29 mouse cellular contexts compared by ENCODE assay signal in genomic region chr2:120366501-120366900, GRCm38 (mm10). TPM values are rescaled to one million over a fixed set of nuclear protein-coding genes. Genes with fewer than 3 reads are reported as not detected.
DNase-seq lines count a peak whose midpoint lies in the region; ATAC-seq and TF ChIP-seq lines count a peak whose summit lies in the region.
"Had no signal": no experiment of that assay in that cellular context is flagged by ENCODE, and none has a peak within 500 bp of the region (broad histone marks: within the 10 kb centered on the region; RNA-seq: fewer than 3 reads in every experiment).

No protein-coding gene starts in this region.

- TF ChIP-seq CTCF in gastrocnemius, adult 2 months (IDR thresholded peaks at IDR 0.05): no peak

- 0 out of 2 replicates have a peak, but pooled peaks cover 7% of the 10 kb centered on the region for H3K36me3 ChIP-seq in intestine, embryonic 16.5 days (ENCODE audit: control insufficient read depth, insufficient read depth, low read length)
- peaks cover 16% of the 10 kb centered on the region; the same call in 1 of the 2 replicates for H3K36me3 ChIP-seq in intestine, embryonic 15.5 days
- H3K36me3 ChIP-seq in kidney, embryonic 16.5 days (ENCODE audit: insufficient read depth, low read length): peaks cover 57% of the 10 kb centered on the region

- H3K4me3 ChIP-seq in gastrocnemius, adult 2 months: no peak overlapping the region
- H3K4me3 ChIP-seq in intestine, embryonic 16.5 days (ENCODE audit: low read length): no peak overlapping the region
- H3K4me3 ChIP-seq in intestine, embryonic 15.5 days (replicated peaks): no peak overlapping the region
- no peak overlapping the region for H3K4me3 ChIP-seq in kidney, embryonic 16.5 days (ENCODE audit: low read length)
- H3K4me3 ChIP-seq: embryonic facial prominence, embryonic 13.5 days; embryonic facial prominence, embryonic 15.5 days; erythroblast, embryonic 14.5 days; forebrain, embryonic 10.5 days; forebrain, embryonic 12.5 days had no signal

- no peak overlapping the region for H3K4me2 ChIP-seq in intestine, embryonic 16.5 days (ENCODE audit: low read depth, low read length)
- no peak overlapping the region for H3K4me2 ChIP-seq in intestine, embryonic 15.5 days (replicated peaks)
- no peak overlapping the region for H3K4me2 ChIP-seq in kidney, embryonic 16.5 days (replicated peaks; ENCODE audit: low read depth, low read length)
- H3K4me2 ChIP-seq: embryonic facial prominence, embryonic 13.5 days; embryonic facial prominence, embryonic 15.5 days; forebrain, embryonic 12.5 days had no signal

- H3K9ac ChIP-seq in intestine, embryonic 16.5 days (ENCODE audit: low read depth, low read length): no peak overlapping the region
- H3K9ac ChIP-seq in intestine, embryonic 15.5 days: no peak overlapping the region
- H3K9ac ChIP-seq in kidney, embryonic 16.5 days (replicated peaks; ENCODE audit: low read length): no peak overlapping the region
- H3K9ac ChIP-seq: embryonic facial prominence, embryonic 13.5 days; embryonic facial prominence, embryonic 15.5 days; forebrain, embryonic 12.5 days had no signal

- H3K4me1 ChIP-seq in intestine, embryonic 16.5 days (ENCODE audit: control insufficient read depth, insufficient read depth, low read length): no peaks in the 10 kb centered on the region
- no peaks in the 10 kb centered on the region for H3K4me1 ChIP-seq in intestine, embryonic 15.5 days (replicated peaks)
- H3K4me1 ChIP-seq in kidney, embryonic 16.5 days (ENCODE audit: insufficient read depth, low read length): no peaks in the 10 kb centered on the region
- H3K4me1 ChIP-seq: embryonic facial prominence, embryonic 13.5 days; embryonic facial prominence, embryonic 15.5 days; forebrain, embryonic 10.5 days; forebrain, embryonic 12.5 days had no signal

- H3K27ac ChIP-seq in gastrocnemius, adult 2 months: peak overlapping the region; percentile 74
- peak overlapping the region; percentile 50; the same call in 1 of the 2 replicates for H3K27ac ChIP-seq in intestine, embryonic 16.5 days (ENCODE audit: low read length)
- no peak overlapping the region for H3K27ac ChIP-seq in intestine, embryonic 15.5 days
- H3K27ac ChIP-seq in kidney, embryonic 16.5 days (ENCODE audit: low read length): no peak overlapping the region
- H3K27ac ChIP-seq: embryonic facial prominence, embryonic 13.5 days; embryonic facial prominence, embryonic 15.5 days; forebrain, embryonic 10.5 days; forebrain, embryonic 12.5 days had no signal

- peak; percentile 61 for DNase-seq in gastrocnemius, adult 2 months
- no peak for DNase-seq in gastrocnemius, postnatal 10 days
- peak; percentile 15 for DNase-seq in 416B (ENCODE audit: low read depth)
- DNase-seq in skeletal muscle tissue, adult 2 months (ENCODE audit: low read depth, low spot score): peak; percentile 49
- no peak for DNase-seq in lung, postnatal 14 days
- DNase-seq: adrenal gland, adult 2 months; adrenal gland, postnatal 10 days; adrenal gland, postnatal 25 days; cerebellum, adult 11 months; cerebellum, adult 18-20 months; cerebellum, adult 8-10 months; cerebellum, adult 9-11 months; cerebellum, postnatal 14 days; cerebellum, postnatal 36 days; embryo, embryonic 11 days had no signal

- H3K27me3 ChIP-seq in intestine, embryonic 16.5 days (replicated peaks; ENCODE audit: control insufficient read depth, insufficient read depth, low read length): no peaks in the 10 kb centered on the region
- no peaks in the 10 kb centered on the region for H3K27me3 ChIP-seq in intestine, embryonic 15.5 days (replicated peaks)
- H3K27me3 ChIP-seq in kidney, embryonic 16.5 days (ENCODE audit: insufficient read depth, low read length): no peaks in the 10 kb centered on the region
- H3K27me3 ChIP-seq: embryonic facial prominence, embryonic 13.5 days; embryonic facial prominence, embryonic 15.5 days; forebrain, embryonic 12.5 days had no signal

- no peak for ATAC-seq in intestine, embryonic 16.5 days
- no peak for ATAC-seq in intestine, embryonic 15.5 days
- ATAC-seq in kidney, embryonic 16.5 days (ENCODE audit: low FRiP score, low TSS enrichment): no peak
- ATAC-seq: forebrain, embryonic 14.5 days; forebrain, embryonic 16.5 days had no signal

- intact Hi-C loops in gastrocnemius, adult 2 months (cut with DNase I): no loop called here

- 88% methylated on average over 3 of the region's 3 CpGs for WGBS in intestine, embryonic 16.5 days
- 86% methylated on average over 3 of the region's 3 CpGs for WGBS in intestine, embryonic 15.5 days
- WGBS in kidney, embryonic 16.5 days: 49% methylated on average over 3 of the region's 3 CpGs

- H3K9me3 ChIP-seq in intestine, embryonic 16.5 days (ENCODE audit: control insufficient read depth, low read length): no peaks in the 10 kb centered on the region
- H3K9me3 ChIP-seq in intestine, embryonic 15.5 days: no peaks in the 10 kb centered on the region
- H3K9me3 ChIP-seq in kidney, embryonic 16.5 days (ENCODE audit: low read length): no peaks in the 10 kb centered on the region
- H3K9me3 ChIP-seq: embryonic facial prominence, embryonic 13.5 days; embryonic facial prominence, embryonic 15.5 days; forebrain, embryonic 10.5 days; forebrain, embryonic 12.5 days had no signal

RNA-seq across cellular contexts. Expression of gene Vps39, which starts 13.6 kb away (rescaled TPM):
- total RNA-seq in gastrocnemius, adult 2 months (2021): 10 to 100 TPM; 16.1 to 21.1 TPM
- total RNA-seq in gastrocnemius, postnatal 10 days (2021): 10 to 100 TPM; 17.9 to 20.7 TPM
- 18.1 and 20.9 TPM in 2 replicates for polyA plus RNA-seq in intestine, embryonic 16.5 days (2015; fragmentation: Nextera tagmentation; extraction: Ambion mirVana)
- 18.2 and 18.4 TPM in 2 replicates for polyA plus RNA-seq in intestine, embryonic 15.5 days (2015; fragmentation: Nextera tagmentation; extraction: Ambion mirVana)
- polyA plus RNA-seq in kidney, embryonic 16.5 days (2015; fragmentation: Nextera tagmentation; extraction: Ambion mirVana): 22.7 and 26.1 TPM in 2 replicates

RNA-seq across cellular contexts. Expression of gene Ganc, which starts 37.2 kb away (rescaled TPM):
- total RNA-seq in gastrocnemius, adult 2 months (2021): 10 to 100 TPM; 29.7 to 34.3 TPM
- 10 to 100 TPM; 29.1 to 30.8 TPM for total RNA-seq in gastrocnemius, postnatal 10 days (2021)
- 8.8 and 10.3 TPM in 2 replicates for polyA plus RNA-seq in intestine, embryonic 16.5 days (2015; fragmentation: Nextera tagmentation; extraction: Ambion mirVana)
- 7.3 and 8.5 TPM in 2 replicates for polyA plus RNA-seq in intestine, embryonic 15.5 days (2015; fragmentation: Nextera tagmentation; extraction: Ambion mirVana)
- polyA plus RNA-seq in kidney, embryonic 16.5 days (2015; fragmentation: Nextera tagmentation; extraction: Ambion mirVana): 11.7 and 12.9 TPM in 2 replicates

RNA-seq across cellular contexts. Expression of gene Tmem87a, which starts 37.4 kb away (rescaled TPM):
- total RNA-seq in gastrocnemius, adult 2 months (2021): 10 to 100 TPM; 31.4 to 51.8 TPM
- total RNA-seq in gastrocnemius, postnatal 10 days (2021): 10 to 100 TPM; 36.4 to 40.4 TPM
- 7.3 and 8.6 TPM in 2 replicates for polyA plus RNA-seq in intestine, embryonic 16.5 days (2015; fragmentation: Nextera tagmentation; extraction: Ambion mirVana)
- polyA plus RNA-seq in intestine, embryonic 15.5 days (2015; fragmentation: Nextera tagmentation; extraction: Ambion mirVana): 10.6 and 11.3 TPM in 2 replicates
- polyA plus RNA-seq in kidney, embryonic 16.5 days (2015; fragmentation: Nextera tagmentation; extraction: Ambion mirVana): 6.4 and 9.6 TPM in 2 replicates

RNA-seq across cellular contexts. Expression of gene Pla2g4f, which starts 52.5 kb away (rescaled TPM):
- not detected for total RNA-seq in gastrocnemius, adult 2 months (2021)
- not detected for total RNA-seq in gastrocnemius, postnatal 10 days (2021)
- polyA plus RNA-seq in intestine, embryonic 16.5 days (2015; fragmentation: Nextera tagmentation; extraction: Ambion mirVana): 0.64 and 0.70 TPM in 2 replicates
- 0.24 and 0.29 TPM in 2 replicates for polyA plus RNA-seq in intestine, embryonic 15.5 days (2015; fragmentation: Nextera tagmentation; extraction: Ambion mirVana)
- polyA plus RNA-seq in kidney, embryonic 16.5 days (2015; fragmentation: Nextera tagmentation; extraction: Ambion mirVana): 0.07 TPM in 1 of 2 replicates, not detected in the other
- total RNA-seq: adrenal gland, adult 2 months; adrenal gland, postnatal 25 days; adrenal gland, postnatal 4 days; MEL had no signal
- polyA plus RNA-seq: adrenal gland, adult 2 months; C2C12; embryonic facial prominence, embryonic 11.5 days; erythroblast, embryonic 14.5 days; forebrain, embryonic 10.5 days; forebrain, embryonic 12.5 days; forebrain, embryonic 14.5 days; forebrain, embryonic 16.5 days had no signal

Comparison
In these comparisons a context has a peak if more than half of its experiments do, and no peak if none do; other contexts are left out.
1. DNase-seq: peak in gastrocnemius, adult 2 months (single experiment), 416B (single experiment) and skeletal muscle tissue, adult 2 months (single experiment); none in gastrocnemius, postnatal 10 days (single experiment) and lung, postnatal 14 days (single experiment).
2. H3K27ac ChIP-seq: peak in gastrocnemius, adult 2 months (single experiment) and intestine, embryonic 16.5 days (single experiment); none in intestine, embryonic 15.5 days (single experiment) and kidney, embryonic 16.5 days (single experiment).